Mouse (Mus musculus): ENCODE data around the gene Kifc3.
"Not testable (repeated sequence)": the region's sequence is repeated elsewhere in the genome, so short reads cannot be mapped to it uniquely, and the experiment has no call there.

Kifc3 gene

DNA sequence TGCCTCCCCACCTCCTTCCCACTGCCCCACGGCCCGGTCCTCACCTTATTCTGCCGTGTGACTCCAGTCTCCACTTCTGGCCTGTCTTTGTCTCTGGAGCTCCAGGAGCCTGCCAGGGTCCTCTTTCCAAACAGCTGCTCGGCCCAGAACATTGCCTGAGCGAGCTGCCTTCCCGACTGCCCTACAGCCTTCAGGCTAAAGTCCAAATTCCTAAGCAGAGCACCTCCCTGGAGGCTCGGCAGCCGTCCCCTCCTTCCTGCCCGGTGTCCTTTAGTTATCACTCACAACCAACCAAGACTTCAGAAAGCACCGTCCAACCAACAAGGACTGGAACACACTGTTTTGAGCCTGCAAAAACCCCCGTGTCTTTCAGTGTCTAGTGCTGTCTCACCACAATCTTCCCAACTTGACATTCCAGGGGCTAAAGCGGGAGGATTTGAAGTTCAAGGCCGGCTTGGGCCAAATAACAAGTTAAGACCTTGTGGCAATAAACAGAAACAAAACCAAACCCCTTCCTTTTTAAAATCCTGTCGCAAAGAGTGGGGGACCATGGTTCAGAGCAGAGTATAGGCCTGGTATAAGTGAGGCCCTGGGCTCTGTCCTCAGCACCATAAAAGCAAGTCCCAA lies at the start of gene Kifc3:
Gene Kifc3 (minus strand): TSS at position 164 of the 627 bp plus-strand sequence.
- no peak for DNase-seq (ENCODE audit: low spot score in 2 of 2)

DNA sequence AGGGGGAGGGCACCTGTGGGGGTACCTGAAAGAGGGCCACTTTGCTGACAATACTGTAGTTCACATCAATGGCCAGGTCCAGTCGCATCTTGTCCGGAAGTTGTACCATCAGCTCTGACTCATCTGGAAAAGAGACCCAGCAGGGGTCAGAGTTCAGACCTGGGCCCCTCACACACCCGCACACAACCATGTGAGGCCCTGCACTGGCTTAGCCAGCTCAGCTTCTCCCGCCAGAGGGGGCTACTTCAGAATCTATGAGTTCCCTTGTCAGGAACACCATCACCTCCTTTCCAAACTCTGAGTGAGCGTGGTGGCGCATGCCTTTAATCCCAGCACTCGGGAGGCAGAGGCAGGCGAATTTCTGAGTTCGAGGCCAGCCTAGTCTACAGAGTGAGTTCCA lies 49.4 kb upstream of the Kifc3 start:
- DNase-seq (ENCODE audit: low spot score in 2 of 2) = no peak

DNA sequence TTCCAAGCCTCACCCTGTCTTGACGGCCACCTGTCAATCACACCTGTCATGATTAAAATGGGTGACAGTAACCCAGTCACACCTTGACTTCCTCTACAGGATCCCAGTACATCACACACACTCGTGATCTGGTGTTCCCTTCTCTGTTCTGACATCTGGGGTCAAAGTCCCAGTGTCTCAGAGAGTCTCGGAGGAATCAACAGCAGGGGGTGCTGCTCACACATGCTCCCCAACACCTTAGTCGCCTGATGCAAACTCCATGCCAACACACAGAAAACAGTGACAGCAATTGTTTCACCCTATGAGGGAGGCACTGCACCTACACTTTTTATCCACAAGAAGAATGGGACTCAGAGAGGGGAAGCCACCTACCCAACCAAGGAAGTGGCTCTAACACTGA lies 47.2 kb upstream of the Kifc3 start:
- no peak for DNase-seq (ENCODE audit: low spot score in 2 of 2)

DNA sequence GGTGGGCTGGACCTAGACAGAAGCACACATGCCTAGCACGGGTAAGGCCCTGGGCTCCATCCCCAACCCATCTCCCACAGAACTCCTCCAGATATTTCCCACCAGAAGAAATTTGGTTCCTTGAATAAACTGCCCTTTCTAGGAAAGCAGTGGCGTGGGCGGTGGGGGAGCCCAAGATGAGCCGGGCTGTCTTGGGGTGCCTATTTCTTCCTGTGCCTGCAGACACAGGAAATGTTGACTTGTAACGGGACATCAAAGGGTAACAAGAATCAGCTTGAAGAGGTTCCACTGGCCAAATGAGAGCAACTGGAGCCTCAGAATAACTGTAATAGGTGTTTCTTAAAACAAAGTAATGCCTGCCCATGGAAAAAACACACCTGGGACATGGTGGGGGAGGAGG lies 44.7 kb upstream of the Kifc3 start:
- DNase-seq (ENCODE audit: low spot score in 2 of 2) = no peak

DNA sequence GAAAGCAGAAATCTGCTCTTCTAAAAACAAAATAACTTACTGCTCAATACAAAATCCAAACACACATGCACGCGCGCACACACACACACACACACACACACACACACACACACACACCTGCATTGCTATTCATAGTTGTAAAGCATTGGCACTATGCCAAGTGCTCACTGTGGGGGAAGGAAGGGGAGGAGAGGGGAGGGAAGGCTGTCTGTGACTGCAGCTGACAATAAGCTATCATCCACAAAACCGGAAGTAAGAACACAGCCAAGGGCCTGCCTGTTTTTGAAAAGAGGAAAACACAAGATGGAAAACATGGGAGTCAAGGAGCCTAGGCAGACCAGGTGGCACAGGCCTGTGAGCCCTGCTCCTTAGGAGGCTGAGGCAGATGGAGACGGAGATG lies 42.6 kb upstream of the Kifc3 start:
- no peak for DNase-seq (ENCODE audit: low spot score in 2 of 2)

DNA sequence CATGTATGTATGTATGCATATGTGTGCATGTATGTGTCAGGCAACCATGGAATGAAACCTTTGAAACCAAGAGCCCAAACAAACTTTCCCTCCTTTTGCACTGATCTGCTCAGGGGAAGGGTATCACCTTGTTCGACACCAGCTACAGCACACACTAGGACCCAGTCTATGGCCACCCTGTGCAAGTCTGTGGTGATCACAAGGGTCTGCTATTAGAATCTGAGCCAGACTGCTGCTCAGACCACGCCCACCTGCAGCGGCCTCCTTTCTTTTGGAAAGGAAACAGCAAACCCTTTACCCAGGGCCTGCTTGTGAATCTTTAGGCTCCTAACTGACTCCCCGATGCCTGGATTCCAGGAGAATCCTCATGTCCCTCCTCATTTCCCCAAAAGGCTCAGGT lies 41.2 kb upstream of the Kifc3 start:
- DNase-seq (ENCODE audit: low spot score in 2 of 2) = no peak

DNA sequence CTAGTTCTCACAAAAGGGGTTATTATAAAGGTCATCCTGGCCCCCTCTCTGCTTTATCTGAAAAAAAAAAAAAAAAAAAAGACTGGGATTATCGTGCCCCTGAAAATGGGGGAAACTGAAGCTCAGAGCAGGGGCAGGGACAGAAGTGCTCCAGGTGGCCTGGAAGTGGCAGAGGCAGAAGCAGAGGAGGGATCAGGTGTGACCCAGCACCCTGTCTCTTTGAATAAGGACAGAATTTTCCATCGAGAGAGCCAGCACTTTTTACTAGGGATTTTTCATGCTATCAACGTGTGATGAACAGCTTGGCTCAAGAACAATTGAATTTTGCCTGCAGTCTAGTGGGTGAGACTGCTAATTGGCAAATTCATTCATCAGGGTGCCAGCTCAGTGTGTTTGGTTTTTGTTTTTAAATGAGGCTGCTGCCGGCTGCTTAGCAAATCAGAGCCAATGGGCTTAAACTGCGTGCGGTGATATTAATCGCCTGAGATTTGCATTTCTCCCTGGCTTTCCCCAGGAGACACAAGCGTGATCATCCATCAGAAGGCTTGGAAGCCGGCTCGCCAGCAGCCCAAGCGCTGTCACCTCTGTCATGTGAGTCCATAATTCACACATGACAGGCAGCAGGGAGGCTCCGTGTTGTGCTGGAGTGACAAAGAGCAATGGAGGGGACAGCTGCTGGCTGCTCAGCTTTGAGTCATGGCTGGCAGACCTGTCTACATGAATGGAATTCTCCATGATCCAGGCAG lies 40.4 kb upstream of the Kifc3 start:
- DNase-seq (ENCODE audit: low spot score in 2 of 2) = peak; percentile 20 to 27

DNA sequence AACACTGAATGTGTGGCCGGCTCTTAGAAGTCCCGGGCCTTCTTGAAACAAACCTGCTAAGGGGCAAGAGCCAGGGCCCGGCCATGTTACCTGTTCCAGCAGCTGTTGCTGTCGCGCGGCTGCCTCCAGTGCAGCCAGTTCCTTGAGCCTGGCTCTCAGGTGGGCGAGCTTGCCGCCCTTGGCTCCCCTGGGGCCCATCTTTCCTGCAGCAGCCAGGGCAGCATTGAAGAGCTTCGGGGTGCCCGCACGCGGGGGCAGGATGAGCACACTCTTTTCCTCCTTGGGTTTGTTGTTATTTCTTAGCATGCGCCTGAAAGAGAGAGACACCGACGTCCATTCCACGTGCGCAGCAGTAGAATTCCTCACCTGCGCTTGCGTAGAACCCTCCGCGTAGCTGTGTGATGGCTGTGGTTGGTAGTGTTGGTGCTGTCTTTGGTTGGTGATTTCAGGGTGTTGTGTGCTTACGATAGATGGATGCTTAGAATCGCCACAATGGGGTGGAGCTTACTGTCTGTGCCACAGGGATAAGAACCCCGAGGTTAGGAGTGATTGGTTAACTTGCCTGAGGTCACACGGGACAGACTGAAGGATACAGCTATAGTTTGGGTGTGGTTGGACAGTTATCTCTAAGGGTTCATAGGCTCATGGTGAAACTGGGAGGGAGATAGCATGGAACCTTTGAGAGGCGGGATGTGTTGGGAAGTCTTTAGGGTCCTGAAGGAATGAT lies 39.6 kb upstream of the Kifc3 start:
- no peak for DNase-seq (ENCODE audit: low spot score in 2 of 2)

DNA sequence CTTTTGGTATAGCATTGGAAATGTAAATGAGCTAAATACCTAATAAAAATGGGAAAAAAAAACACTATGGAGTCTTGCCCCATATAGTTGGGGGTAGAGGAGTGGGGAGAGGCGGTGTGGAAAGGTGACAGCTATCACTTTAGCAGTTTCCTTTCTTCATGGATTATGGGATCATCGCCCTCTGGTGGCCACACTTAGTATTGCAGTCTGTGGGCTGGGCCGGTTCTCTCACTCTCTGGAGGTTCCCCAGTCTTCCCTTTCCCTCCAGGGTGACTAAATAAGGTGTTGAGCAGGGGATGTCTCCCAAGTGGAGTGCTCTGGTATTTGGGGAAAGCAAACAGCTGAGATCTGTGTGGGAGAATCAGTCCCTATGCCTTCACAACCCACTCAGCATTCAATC lies 33.1 kb upstream of the Kifc3 start:
- DNase-seq (ENCODE audit: low spot score in 2 of 2) = peak in 1 of 2 experiments; percentile 73

DNA sequence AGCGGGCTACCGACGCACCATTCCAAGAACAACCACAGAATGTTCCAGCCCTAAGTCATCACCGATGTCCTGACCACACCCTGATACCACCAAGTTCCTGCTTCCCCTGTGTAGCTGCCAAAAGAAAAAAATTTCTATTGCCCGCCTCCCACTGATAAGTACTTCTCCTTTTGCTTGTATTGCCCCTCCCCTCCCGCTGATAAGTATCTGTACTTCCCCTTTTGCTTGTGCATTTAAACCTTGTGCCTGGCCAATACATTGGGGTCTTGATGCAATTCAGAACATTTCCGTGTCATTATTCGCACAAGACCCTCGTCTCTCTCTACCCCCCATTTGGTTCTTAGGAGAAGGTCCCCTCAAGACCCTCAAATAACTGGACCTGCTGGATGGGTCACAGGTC lies 27.5 kb upstream of the Kifc3 start:
- not testable (repeated sequence) for DNase-seq (ENCODE audit: low spot score in 2 of 2)

DNA sequence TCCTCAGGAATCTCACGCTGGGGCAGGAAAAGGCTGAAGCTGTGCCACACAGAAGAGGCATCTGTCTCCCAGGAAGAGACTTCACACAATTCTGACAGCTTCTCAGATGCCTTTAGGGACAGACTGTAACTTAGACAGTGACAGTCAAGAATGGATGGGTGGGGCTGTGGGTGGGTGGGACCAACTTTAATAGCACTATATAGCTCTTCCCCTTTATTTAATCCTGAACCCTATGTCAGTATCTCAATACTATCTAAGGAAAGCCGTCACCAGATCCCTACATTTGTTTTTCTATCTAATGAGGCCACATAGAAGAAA lies 24.5 kb upstream of the Kifc3 start:
- no peak for DNase-seq (ENCODE audit: low spot score in 2 of 2)

DNA sequence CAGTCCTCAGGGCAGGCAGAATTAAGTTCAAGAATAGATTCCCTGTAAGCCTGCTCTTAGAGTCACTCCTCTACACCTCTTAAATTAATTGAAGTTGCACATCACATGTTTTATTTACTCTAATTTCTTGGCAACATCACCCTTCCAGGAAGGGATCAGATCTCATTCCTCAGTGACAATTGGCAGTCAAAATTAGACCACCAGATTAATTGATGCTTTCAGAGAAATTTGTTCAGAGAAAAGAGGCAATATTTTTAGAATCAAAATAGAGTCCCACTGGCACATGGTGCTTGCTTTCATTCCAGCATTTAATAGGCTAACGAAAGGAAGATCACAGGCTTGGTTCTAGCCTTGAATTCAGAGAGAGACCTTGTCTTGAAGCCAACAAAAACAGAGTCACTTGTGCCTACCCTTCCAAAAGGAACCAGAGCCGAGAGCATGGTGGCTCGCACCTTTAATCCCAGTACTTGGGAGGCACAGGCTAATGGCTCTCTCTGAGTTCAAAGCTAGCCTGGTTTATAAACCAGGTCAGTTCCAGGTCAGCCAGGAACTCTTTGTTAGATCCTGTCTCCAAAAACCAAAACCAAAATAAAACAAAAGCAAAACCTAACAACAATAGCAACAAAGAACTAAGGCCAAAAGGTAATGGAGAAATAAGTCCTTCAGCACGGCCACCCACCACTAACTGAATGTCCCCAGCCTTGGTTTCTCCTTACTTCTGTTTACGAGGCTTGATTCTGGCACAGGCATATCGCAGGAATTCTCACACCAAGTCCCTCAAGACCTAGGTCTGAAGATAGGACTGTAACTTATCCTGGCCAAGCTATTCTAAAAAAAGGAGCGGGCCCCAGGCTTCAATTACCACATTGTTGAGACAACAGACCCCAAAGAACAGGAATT lies 23.9 kb upstream of the Kifc3 start:
- DNase-seq (ENCODE audit: low spot score in 2 of 2) = no peak

DNA sequence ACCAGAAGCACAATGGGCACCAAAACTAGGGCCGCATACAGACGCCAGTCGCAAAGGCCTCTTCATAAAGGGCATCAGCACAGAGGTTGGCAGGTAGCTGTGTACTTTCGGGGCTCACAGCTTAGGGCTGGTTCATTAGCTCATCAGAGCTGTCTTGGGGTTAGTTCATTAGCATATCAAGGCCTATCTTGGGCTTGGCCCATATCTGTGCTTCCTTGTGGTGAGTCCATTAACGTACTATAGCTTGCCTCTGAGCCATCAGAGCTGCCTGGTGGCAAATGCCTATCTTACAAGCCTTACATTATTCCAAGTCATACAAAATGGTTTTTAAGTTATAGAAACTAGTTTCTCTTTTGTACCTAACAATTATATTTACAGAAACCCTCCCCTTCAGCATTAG lies 21.4 kb upstream of the Kifc3 start:
- DNase-seq (ENCODE audit: low spot score in 2 of 2) = no peak

DNA sequence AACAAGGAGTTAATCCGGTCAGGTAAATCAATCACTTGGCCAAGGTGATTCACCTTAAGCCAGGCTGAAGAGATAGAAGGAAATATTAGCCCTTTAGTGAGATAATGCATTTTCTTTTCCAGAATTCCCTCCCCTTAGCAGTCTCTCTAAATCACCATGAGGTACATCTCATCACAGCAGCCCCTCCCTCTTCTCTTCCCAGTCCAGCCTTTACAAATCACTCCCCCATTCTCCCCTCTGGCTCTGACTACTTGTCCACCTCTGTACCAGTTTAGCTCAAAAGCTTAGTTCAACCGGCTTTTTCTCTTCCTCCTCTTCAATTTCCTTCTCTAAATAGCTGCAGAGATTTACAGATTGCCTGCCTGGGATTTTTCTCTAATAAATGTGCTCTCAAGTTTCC lies 18.4 kb upstream of the Kifc3 start:
- no peak for DNase-seq (ENCODE audit: low spot score in 2 of 2)

DNA sequence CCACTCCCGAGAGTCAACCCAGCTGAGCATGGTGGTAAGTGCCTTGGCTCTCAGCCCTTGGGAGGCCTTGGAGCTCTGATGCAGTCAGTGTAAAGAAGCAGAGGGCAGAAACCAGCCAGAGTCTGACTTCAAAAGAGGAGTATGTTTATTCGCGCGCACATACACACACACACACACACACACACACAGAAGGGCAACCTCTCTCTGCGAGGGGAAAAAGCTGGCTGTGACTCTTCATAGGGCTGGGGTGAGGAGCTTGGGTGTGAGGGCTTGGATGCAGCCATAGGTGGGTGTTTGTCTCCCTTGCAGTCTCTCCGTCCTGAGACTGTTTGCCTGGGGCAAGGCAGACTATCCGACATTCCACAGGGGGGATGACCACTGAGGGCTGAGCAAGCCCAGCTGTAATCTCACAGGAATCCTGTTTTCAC lies 18.0 kb upstream of the Kifc3 start:
- no peak for DNase-seq (ENCODE audit: low spot score in 2 of 2)

DNA sequence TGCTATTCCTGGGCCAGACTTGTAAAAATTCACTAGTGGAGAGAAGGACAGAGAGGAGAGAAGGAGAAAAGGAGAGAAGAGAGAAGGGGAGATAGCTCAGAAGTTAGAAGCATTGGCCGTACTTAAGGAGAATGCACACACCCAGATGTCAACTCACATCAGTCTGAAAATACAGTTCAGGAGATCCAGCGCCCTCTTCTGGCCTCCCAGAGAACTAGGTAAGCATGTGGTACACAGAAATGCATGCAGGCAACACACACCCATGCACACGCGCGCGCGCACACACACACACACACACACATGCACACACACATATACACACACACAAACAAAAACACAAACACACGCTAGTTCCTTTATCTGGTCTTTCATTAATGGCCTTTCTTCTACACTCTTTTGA lies 17.0 kb upstream of the Kifc3 start:
- no peak for DNase-seq (ENCODE audit: low spot score in 2 of 2)

DNA sequence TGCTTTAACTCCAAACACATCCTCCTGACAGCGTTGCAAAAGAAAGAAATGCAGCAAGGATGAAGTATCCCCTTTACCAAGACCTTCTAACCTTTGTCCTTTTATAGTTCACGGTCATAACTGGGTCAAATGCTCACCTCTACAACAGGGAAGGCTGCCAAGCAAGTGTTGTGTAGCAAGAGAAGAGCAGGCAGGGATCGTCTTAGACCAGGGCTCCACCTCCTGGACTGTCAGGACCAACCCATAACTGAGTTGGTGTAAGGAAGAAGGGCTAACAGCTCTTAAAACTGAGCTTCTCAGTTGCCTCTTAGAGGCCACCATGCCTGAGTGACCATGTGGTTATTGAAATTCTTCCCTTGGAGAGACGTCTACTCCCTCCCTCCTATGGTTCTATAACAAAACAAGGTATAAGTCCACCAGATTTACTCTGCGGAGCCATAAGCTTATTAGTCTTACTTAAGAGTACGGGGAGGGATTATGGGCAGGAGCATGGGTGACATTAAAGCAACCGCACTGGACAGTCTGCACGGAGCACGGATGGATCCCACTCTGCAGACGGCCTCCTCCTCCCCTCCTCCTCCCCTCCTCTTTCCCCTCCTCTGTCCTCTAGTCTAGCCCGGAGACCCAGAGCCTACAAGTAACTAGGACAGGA lies 13.2 kb upstream of the Kifc3 start:
- no peak for DNase-seq (ENCODE audit: low spot score in 2 of 2)

DNA sequence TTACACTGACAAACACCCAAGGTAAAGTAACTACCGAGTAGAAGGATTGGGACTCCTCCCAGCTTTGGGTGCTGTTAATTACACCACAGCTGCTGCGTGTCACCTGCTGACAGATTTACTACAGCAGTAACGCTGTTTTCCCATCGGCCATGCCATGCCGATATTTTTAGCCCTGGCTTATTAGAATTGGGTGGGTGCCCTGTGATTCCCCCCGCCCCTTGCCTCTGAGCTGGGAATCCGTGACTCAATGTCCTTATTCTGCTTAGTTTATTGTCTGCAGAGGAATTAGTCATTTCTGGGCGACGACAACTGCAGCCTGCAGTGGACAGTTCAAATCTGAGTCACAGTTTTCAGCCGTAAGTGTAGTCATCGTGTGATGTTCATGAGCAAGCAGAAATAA lies 7.3 kb upstream of the Kifc3 start:
- peak; percentile 6 to 31 for DNase-seq (ENCODE audit: low spot score in 2 of 2)

DNA sequence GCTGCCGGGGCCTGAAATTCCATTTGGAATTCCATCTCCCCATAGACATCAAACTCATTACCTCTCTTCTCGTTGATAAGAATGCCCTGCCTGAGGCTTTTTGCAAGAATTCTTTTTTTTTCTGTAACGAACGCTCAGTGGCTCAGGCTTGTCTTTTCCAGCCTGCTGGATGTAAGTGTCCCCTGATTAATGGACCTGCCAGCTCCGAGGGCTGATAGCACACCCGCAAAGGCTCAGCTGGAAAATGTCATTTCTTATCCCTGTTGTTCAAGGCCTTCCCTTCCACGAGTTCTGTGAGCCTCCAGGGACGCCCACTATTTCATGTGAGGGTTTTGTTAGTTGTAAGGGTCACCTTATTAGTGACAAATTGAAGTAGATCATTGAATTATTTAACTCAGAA lies 3.3 kb upstream of the Kifc3 start:
- no peak for DNase-seq (ENCODE audit: low spot score in 2 of 2)

DNA sequence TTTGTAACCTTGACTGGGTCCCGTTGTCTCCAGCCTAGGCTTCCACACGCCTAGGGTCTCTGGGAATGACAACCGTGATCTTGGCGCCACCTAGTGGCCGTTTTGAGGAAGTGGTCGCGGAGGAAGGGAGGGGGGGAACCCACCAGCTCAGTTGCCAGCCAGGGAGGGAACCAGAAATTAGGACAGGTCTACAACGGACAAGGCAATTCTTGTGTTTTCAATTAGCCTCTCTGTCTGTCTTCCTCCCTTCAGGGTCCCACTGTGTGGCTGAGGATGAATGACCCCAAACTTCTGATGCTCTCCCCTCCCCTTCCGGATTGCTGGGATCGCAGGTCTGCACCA lies 1.4 kb upstream of the Kifc3 start:
- peak in 1 of 2 experiments; percentile 66 for DNase-seq (ENCODE audit: low spot score in 2 of 2)

DNA sequence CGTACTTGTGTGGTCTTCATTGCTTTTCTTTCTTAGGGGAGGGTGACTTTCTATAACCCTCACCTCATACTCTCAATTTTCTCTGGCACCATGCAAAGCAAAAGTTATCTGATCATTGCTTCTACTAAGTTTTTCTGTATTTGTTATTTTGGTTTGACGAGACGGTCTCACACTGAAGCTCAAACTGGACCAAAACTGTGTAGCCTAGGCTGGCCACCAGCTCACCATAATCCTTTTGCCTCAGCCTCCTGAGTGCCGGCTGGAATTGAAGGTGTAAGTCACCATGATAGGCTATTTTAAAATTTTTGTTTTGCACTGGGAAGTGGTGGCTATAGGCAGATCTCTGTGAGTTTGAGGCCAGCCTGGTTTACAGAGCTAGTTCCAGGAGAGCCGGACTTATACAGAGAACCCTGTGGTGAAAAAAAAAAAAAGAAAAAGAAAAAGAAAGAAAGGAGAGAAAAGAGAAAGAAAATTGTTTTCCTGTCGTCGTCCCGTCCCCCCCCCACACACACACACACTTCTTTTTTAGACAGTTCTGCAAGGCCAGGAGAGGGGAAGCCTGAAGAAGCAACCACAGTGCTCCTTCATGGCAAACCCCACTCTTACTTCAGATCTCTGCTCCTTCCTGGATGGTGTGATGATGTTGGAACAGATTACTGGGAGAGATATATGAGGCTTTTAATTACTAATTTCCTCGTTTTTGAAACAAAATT lies 870 bp upstream of the Kifc3 start:
- no peak for DNase-seq (ENCODE audit: low spot score in 2 of 2)

Data from left cerebral cortex, adult 9 months (tissue).